Mouse (Mus musculus) CH12.LX (cell line): ENCODE data around the gene Rplp1.

Experiments used
- CHD2 ChIP-seq: IDR thresholded peaks from 2 replicates; pipeline ENCODE4 v1.6.1; 2011; ENCODE audit warnings: low read length, improper control_type of control experiment
- CTCF ChIP-seq, 2 experiments: IDR thresholded peaks in 1 of 2; conservative IDR thresholded peaks in 1 of 2; 2 replicates each; pipeline ENCODE4 v1.5.1; 2011 to 2012; ENCODE audit warnings: low read depth in 2 of 2, low read length in 2 of 2, improper control_type of control experiment in 1 of 2, inconsistent platforms in 1 of 2, mild to moderate bottlenecking in 1 of 2, moderate library complexity in 1 of 2
- GABPA ChIP-seq: IDR thresholded peaks from 2 replicates; pipeline ENCODE4 v1.6.1; 2012; ENCODE audit warnings: low read depth, low read length, improper control_type of control experiment, inconsistent platforms; ENCODE audit not compliant: insufficient replicate concordance
- HCFC1 ChIP-seq: IDR thresholded peaks from 2 replicates; pipeline ENCODE4 v1.6.1; 2012; ENCODE audit warnings: low read depth, mild to moderate bottlenecking, inconsistent platforms, low read length, improper control_type of control experiment
- NELFE ChIP-seq: IDR thresholded peaks from 2 replicates; pipeline ENCODE4 v1.6.1; 2011; ENCODE audit warnings: low read depth, low read length, improper control_type of control experiment
- RAD21 ChIP-seq: IDR thresholded peaks from 2 replicates; pipeline ENCODE4 v1.6.1; 2011; ENCODE audit warnings: low read depth, mild to moderate bottlenecking, low read length, improper control_type of control experiment, moderate library complexity
- USF2 ChIP-seq: conservative IDR thresholded peaks from 2 replicates; pipeline ENCODE4 v1.6.1; 2011; ENCODE audit warnings: low read depth, low read length, improper control_type of control experiment

GRCm38 (mm10) chr9:61882179-61882578 lies 32.2 kb downstream of the Rplp1 start:
- TF ChIP-seq CTCF (conservative IDR thresholded peaks at IDR 0.05 in 1 of 2, IDR thresholded peaks at IDR 0.05 in 1 of 2; ENCODE audit: low read depth in 2 of 2, low read length in 2 of 2), result no peak
- no peak for TF ChIP-seq CHD2
- TF ChIP-seq RAD21, result no peak
- TF ChIP-seq USF2, result no peak
- no peak for TF ChIP-seq NELFE
- no peak for TF ChIP-seq GABPA
- TF ChIP-seq HCFC1, result no peak
